Mouse (Mus musculus): ENCODE data around the gene Pik3ip1.

The Pik3ip1 gene

DNA sequence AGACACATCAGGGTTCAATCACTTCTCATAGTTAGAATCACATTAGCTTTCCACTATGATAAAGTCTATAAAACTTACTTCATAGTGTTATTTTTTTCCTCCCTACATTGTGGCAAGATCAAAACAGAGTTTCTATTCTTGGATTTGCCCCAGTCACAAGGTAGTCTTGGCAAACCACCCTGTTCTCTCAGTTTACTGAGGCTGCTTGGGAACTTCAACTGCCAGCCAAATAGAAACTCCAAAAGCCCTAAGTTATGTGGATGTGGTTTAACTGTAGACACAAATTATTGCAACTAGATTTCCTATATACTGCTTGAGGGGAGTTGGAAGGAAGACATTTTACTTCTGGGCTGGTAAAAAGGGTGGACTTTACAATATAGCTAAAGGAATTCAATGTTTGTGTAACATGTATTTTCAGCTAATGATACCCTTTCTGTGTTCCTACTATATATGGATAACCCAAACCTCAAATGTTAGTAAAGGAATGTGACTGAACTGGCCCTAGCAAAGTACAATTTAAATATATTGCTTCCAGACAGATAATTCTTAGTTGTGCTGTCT lies at the start of gene Pik3ip1:
TSS of gene Pik3ip1 (plus strand) at position 511 of the 561 bp plus-strand sequence.
- no peak for DNase-seq (ENCODE audit: extremely low read depth, low read depth, low spot score)

DNA sequence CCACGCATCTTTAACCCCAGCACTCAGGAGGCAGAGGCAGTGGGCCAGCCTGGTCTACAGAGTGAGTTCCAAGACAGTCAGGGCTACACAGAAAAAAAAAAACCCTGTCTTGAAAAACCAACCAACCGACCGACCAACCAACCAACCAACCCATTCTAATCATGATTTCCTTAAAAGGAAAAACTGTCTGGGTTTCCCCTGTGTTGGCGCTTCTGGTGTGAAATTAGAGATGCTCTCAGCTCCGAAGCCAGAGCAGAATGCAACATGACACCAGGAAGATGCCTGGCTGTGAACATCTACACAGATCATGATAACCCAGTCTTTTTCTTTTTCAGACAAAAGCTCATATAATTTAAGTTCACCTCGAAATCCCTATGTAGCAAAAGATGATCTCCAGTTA lies 47.3 kb upstream of the Pik3ip1 start:
- DNase-seq (ENCODE audit: extremely low read depth, low read depth, low spot score): no peak

DNA sequence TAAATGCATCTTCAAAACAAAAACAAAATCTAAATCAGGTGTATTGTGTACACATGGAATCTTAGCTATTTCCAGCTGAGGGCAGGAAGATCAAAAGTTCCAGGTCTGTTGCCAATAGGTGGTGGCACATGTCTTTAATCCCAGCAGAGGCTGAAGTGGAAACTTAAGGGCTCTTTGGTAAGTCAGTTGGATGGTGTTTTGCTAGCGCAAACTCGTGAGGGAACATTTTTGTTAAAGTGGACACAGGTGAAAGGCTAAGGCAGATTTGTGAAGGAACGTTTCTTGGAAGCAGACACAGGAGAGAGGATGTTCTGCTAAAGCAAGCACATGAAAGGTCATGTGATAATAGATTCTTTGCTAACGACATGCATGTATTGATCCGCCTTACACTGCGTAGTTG lies 46.6 kb upstream of the Pik3ip1 start:
- DNase-seq (ENCODE audit: extremely low read depth, low read depth, low spot score): no peak

- DNase-seq (ENCODE audit: extremely low read depth, low read depth, low spot score): no peak
These were observed 44.3 kb upstream of the Pik3ip1 start for GRCm38 (mm10) chr11:3285940-3286339.

DNA sequence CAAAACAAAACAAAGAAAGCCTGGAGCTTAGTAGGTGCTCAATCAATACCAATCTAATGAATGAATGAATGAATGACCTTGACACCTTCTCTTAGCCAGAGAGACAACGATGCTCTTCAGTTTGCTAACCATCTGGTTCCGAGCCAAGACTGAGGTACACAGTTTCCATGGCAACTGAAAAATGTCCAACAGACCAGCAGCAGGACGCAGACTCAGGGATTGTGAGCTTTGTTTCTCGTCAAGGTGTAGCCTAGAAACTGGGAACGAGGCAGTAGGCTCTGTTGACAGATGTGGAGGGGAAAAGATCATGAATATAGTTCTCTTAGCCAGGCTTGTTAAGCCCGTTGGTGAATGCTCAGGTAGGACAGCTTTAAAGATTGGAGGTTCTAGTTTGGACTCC lies 43.1 kb upstream of the Pik3ip1 start:
- DNase-seq (ENCODE audit: extremely low read depth, low read depth, low spot score): no peak

DNA sequence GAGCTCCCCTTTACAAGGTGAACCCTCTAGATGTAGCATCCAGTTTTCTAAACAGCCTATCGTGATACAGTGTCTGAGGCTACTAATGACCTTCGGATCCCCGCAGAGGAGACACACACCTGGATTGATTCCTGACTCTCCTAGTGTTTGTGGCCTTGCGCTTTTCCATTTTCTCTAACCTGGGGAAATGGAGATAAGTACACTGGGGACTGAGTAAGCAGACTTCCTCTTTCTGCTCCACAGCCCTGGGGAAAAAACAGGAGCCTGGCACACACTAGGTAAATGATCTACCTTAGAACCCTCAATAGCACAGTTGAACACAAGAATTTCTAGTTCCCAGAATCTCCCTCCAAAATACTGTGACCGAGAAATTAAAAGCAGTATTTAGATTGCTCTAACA lies 42.3 kb upstream of the Pik3ip1 start:
- DNase-seq (ENCODE audit: extremely low read depth, low read depth, low spot score): no peak

- no peak for DNase-seq (ENCODE audit: extremely low read depth, low read depth, low spot score)
These were observed 41.5 kb upstream of the Pik3ip1 start, which contains the start of gene Patz1 for GRCm38 (mm10) chr11:3288521-3289301. Patz1 (plus strand) TSS chr11:3288874.

DNA sequence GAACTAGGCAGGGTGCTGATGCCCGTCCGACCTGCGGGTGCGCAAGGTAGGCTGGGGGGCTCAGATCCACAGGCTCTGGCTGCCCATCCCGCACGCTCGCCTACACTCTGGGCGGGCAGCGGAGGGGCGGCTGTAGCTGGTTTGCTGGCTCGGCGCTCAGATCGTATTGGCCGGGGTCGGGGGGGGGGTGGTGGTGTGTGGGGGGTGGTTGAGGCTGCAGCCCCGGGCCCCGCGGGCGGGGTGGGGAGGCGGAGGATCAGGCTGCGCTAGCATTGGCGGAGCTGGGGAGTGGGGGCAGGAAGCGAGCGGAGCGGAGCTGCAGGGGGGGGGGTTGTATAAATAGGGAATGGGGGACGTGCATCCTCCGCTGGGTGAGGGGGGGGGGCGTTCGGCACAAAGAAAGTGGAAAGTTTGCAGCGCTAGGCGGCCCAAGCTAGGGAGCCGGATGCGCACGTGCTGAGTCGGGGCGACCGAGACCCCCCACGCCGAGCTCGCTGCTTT lies 40.8 kb upstream of the Pik3ip1 start:
- no peak for DNase-seq (ENCODE audit: extremely low read depth, low read depth, low spot score)

GRCm38 (mm10) chr11:3289803-3290639 lies 40.2 kb upstream of the Pik3ip1 start:
- DNase-seq (ENCODE audit: extremely low read depth, low read depth, low spot score): no peak

DNA sequence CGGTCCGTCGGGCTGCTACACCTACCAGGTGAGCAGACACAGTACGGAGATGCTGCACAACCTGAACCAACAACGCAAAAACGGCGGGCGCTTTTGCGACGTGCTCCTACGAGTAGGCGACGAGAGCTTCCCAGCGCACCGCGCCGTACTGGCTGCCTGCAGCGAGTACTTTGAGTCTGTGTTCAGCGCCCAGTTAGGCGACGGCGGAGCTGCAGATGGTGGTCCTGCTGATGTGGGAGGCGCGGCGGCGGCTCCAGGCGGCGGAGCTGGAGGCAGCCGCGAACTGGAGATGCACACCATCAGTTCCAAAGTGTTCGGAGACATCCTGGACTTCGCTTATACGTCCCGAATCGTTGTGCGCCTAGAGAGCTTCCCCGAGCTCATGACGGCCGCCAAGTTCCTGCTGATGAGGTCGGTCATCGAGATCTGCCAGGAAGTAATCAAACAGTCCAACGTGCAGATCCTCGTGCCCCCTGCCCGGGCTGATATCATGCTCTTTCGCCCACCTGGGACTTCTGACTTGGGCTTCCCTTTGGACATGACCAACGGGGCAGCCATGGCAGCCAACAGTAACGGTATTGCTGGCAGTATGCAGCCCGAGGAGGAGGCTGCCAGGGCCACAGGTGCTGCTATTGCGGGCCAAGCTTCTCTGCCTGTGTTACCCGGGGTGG lies 39.4 kb upstream of the Pik3ip1 start:
- no peak for DNase-seq (ENCODE audit: extremely low read depth, low read depth, low spot score)

DNA sequence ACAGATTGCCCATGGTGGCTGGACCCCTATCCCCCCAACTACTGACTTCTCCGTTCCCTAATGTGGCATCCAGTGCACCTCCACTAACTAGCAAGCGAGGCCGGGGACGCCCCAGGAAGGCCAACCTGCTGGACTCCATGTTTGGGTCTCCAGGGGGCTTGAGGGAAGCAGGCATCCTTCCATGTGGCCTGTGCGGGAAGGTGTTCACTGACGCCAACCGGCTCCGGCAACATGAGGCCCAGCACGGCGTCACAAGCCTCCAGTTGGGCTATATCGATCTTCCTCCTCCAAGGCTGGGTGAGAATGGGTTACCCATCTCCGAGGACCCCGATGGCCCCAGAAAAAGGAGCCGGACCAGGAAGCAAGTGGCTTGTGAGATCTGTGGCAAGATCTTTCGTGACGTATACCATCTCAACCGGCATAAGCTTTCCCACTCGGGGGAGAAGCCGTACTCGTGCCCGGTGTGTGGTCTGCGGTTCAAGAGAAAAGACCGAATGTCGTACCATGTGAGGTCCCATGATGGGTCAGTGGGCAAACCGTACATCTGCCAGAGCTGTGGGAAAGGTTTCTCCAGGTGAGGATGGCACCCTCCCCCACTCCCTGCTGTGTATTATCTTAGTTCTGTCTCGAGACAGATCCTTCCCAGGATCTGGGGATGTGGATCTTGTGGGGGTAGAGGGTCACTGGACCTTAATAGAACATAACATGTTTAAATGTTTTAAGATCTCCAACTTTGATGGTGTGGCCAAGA lies 38.7 kb upstream of the Pik3ip1 start:
- DNase-seq (ENCODE audit: extremely low read depth, low read depth, low spot score): no peak

GRCm38 (mm10) chr11:3292062-3292421 lies 38.2 kb upstream of the Pik3ip1 start:
- no peak for DNase-seq (ENCODE audit: extremely low read depth, low read depth, low spot score)

GRCm38 (mm10) chr11:3292711-3293249 lies 37.4 kb upstream of the Pik3ip1 start:
- no peak for DNase-seq (ENCODE audit: extremely low read depth, low read depth, low spot score)

DNA sequence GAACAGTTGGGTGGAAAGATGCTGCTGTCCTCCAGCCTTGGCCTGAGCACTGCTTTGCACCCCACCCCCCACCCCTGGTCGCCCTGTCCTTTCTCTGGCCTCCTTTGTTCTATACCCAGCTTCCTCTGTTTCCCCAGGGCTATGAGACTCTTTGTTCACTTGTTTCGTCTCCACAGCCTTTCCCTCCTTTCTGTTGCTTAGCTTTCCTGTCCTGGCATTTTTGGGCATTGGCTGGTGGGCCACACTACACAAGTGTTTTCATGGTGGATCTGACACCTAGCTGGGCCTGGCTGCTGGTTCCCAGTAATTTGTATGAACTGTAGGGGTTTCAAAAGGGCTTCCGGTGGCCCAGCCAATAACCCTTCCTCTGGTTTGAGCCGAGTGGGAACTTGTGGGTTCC lies 36.8 kb upstream of the Pik3ip1 start:
- no peak for DNase-seq (ENCODE audit: extremely low read depth, low read depth, low spot score)

- DNase-seq (ENCODE audit: extremely low read depth, low read depth, low spot score): no peak
These were observed 35.6 kb upstream of the Pik3ip1 start for GRCm38 (mm10) chr11:3294641-3295040.

DNA sequence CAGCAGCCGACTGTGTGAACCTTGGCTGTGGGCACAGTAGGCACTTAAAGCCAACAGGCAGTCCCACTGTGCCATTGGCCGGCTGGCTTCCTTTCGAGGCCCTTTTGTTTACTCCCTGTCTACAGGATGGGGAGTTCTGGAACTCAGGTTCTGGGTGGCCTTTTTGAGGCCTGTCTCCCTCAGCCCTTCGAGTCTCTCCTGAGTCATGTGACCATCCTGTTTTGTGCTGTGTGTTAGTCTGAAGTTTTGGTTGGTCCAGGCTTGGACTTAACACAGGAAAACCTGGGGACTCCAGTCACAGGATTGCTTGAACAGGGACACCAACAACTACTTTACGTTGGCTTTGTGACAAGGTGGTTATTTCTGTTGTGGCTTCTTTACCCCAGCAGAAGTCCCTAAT lies 34.1 kb upstream of the Pik3ip1 start:
- DNase-seq (ENCODE audit: extremely low read depth, low read depth, low spot score): no peak

DNA sequence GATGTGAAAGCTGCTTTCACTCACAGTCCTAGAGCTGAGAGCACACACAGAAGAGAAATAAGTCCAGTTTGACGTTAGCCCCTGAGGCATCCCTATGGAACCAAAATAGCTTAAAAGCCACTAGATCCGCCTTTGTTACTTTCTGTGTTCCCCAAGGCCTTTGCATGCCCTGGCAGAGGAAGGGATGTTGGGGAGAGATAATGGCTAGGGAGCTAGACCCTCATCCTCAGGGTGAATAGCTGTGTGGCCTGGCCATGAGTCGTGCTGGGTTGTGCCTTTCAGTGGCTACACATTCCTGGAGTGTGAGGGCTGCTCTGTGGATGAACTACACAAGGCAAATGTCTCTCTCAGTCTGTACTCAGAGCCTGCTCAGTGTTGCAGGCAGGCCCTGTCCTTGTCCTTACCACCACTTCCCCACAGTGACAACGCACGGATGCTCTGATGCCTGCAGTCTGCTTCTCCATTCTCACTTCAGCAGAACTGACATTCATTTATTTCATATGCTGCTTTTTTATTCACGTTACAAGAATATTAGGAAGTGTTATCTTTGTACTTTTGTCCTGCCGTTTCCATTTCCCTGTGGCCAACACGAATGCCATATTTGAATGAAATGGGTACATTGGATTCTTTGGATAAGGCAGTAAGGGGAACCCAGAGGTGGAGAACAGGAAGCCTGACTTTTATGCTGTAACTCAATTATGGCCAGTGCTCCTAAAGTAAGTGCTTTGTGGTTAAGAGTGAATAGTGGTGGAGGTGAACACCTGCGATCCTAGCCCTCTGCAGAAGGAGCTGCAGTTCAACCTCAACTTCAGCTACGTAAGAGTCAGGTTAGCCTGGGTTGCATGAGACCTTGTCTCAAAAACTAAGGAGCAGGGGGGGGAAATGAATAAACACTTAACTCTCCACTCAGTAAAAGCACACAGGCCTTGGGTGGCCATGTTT lies 32.1 kb upstream of the Pik3ip1 start:
- DNase-seq (ENCODE audit: extremely low read depth, low read depth, low spot score): no peak

DNA sequence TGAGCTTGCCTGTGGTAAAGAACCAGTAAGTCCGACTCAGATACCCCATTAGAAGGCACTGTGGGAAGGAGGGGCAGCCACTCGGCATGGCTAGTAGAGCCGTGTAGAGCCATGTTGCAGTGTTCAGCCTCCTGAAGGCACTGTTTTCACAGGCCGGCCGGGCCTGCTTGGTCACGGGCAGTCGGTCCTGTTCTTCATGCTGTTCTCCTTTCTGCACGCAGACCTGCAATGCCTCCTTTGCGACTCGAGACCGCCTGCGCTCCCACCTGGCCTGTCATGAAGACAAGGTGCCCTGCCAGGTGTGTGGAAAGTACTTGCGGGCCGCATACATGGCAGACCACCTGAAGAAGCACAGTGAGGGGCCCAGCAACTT lies 31.4 kb upstream of the Pik3ip1 start:
- no peak for DNase-seq (ENCODE audit: extremely low read depth, low read depth, low spot score)

DNA sequence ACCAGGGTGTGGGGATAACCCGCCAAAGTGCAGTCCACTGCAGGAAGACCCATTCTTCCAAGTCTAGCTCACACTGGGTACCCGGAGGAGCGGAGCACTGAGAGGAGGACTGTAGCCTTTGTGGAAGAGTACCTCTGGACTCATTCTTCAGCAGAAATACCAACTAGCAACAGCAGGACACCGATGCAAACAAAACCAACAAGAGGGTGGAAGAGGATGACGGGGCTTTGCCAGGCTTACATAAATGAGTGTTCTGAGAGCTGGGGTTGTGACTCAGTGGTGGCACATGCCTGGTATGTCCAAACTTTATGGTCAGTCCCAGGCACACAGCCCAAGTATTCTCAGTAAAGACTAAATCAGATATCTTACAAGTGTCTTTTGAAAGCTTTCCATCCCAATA lies 29.1 kb upstream of the Pik3ip1 start:
- no peak for DNase-seq (ENCODE audit: extremely low read depth, low read depth, low spot score)

Data from fat pad, adult 2 months (tissue).